Mouse (Mus musculus): ENCODE measurements at regions not wholly inside any gene's neighbourhood (a gene's known extent, or its start where the extent isn't known, plus 50 kb on each side); places are given as distances from the start of the nearest gene placed in this dataset.

- WGBS = 87% methylated on average over 6 of the region's 6 CpGs
- ATAC-seq (ENCODE audit: extremely low read depth, insufficient number of reproducible peaks, low FRiP score, low TSS enrichment) = no peak
- Histone ChIP-seq H3K4me2 (no peak overlapping the region), H3K27me3 (replicated peaks) (no peaks in the 10 kb centered on the region), H3K4me3 (no peak overlapping the region), H3K9me3 (no peaks in the 10 kb centered on the region), H3K9ac (no peak overlapping the region), H3K4me1 (no peaks in the 10 kb centered on the region), H3K27ac (replicated peaks) (no peak overlapping the region), H3K36me3 (no peaks in the 10 kb centered on the region)
Measured at GRCm38 (mm10) chr8:107672691-107673090, 84.4 kb upstream of the Psmd7 start.

- Histone ChIP-seq H3K4me3 (no peak overlapping the region), H3K4me1 (no peaks in the 10 kb centered on the region), H3K4me2 (no peak overlapping the region), H3K9me3 (no peaks in the 10 kb centered on the region), H3K36me3 (no peaks in the 10 kb centered on the region), H3K27ac (replicated peaks) (no peak overlapping the region), H3K27me3 (replicated peaks) (no peaks in the 10 kb centered on the region), H3K9ac (no peak overlapping the region)
- no peak for ATAC-seq (ENCODE audit: extremely low read depth, insufficient number of reproducible peaks, low FRiP score, low TSS enrichment)
- WGBS = 83% methylated on average over 11 of the region's 11 CpGs
Measured at GRCm38 (mm10) chr8:107682066-107682465, 93.8 kb upstream of the Psmd7 start.

GRCm38 (mm10) chr8:107684721-107685691 lies 96.7 kb upstream of the Psmd7 start:
- WGBS = 55% methylated on average over 29 of the region's 29 CpGs
- Histone ChIP-seq H3K4me1 (no peaks in the 10 kb centered on the region), H3K4me3 (no peak overlapping the region)

GRCm38 (mm10) chr8:107686936-107687335 lies 98.7 kb upstream of the Psmd7 start:
- Histone ChIP-seq H3K27me3 (replicated peaks) (no peaks in the 10 kb centered on the region), H3K36me3 (no peaks in the 10 kb centered on the region), H3K27ac (replicated peaks) (no peak overlapping the region), H3K4me3 (no peak overlapping the region), H3K4me2 (no peak overlapping the region), H3K9ac (no peak overlapping the region), H3K9me3 (0 out of 2 replicates have a peak, but pooled peaks cover 3% of the 10 kb centered on the region), H3K4me1 (no peaks in the 10 kb centered on the region)
- ATAC-seq (ENCODE audit: extremely low read depth, insufficient number of reproducible peaks, low FRiP score, low TSS enrichment) = no peak
- 52% methylated on average over 5 of the region's 5 CpGs for WGBS

More at GRCm38 (mm10) chr8:107684721-107685691, 96.7 kb upstream of the Psmd7 start:
- H3K9ac ChIP-seq = no peak overlapping the region
- no peaks in the 10 kb centered on the region for H3K36me3 ChIP-seq
- 0 out of 2 replicates have a peak, but pooled peaks cover 3% of the 10 kb centered on the region for H3K9me3 ChIP-seq
- H3K4me2 ChIP-seq = peak overlapping the region; percentile 39
- ATAC-seq (ENCODE audit: extremely low read depth, insufficient number of reproducible peaks, low FRiP score, low TSS enrichment) = no peak
- H3K27ac ChIP-seq (replicated peaks) = no peak overlapping the region
- H3K27me3 ChIP-seq (replicated peaks) = no peaks in the 10 kb centered on the region

- 0 out of 2 replicates have a peak, but pooled peaks cover 3% of the 10 kb centered on the region for H3K9me3 ChIP-seq
- 84% methylated on average over 9 of the region's 9 CpGs for WGBS
- no peaks in the 10 kb centered on the region for H3K4me1 ChIP-seq
- H3K4me2 ChIP-seq = no peak overlapping the region
- no peak overlapping the region for H3K9ac ChIP-seq
- no peak overlapping the region for H3K4me3 ChIP-seq
- H3K27me3 ChIP-seq (replicated peaks) = no peaks in the 10 kb centered on the region
- ATAC-seq (ENCODE audit: extremely low read depth, insufficient number of reproducible peaks, low FRiP score, low TSS enrichment) = no peak
- no peaks in the 10 kb centered on the region for H3K36me3 ChIP-seq
- no peak overlapping the region for H3K27ac ChIP-seq (replicated peaks)
Measured at GRCm38 (mm10) chr8:107687529-107687928, 99.3 kb upstream of the Psmd7 start.

GRCm38 (mm10) chr8:107689020-107689419 lies 100.8 kb upstream of the Psmd7 start:
- no peak overlapping the region for H3K9ac ChIP-seq
- no peak overlapping the region for H3K27ac ChIP-seq (replicated peaks)
- H3K9me3 ChIP-seq = 0 out of 2 replicates have a peak, but pooled peaks cover 3% of the 10 kb centered on the region
- H3K4me1 ChIP-seq = no peaks in the 10 kb centered on the region
- H3K4me3 ChIP-seq = no peak overlapping the region
- no peaks in the 10 kb centered on the region for H3K27me3 ChIP-seq (replicated peaks)
- WGBS = 83% methylated on average over 10 of the region's 10 CpGs
- no peaks in the 10 kb centered on the region for H3K36me3 ChIP-seq
- ATAC-seq (ENCODE audit: extremely low read depth, insufficient number of reproducible peaks, low FRiP score, low TSS enrichment) = no peak
- H3K4me2 ChIP-seq = no peak overlapping the region

- no peaks in the 10 kb centered on the region for H3K4me1 ChIP-seq
- no peak overlapping the region for H3K4me3 ChIP-seq
- H3K36me3 ChIP-seq = no peaks in the 10 kb centered on the region
- 88% methylated on average over 4 of the region's 4 CpGs for WGBS
- H3K27me3 ChIP-seq (replicated peaks) = no peaks in the 10 kb centered on the region
- ATAC-seq (ENCODE audit: extremely low read depth, insufficient number of reproducible peaks, low FRiP score, low TSS enrichment) = no peak
- 0 out of 2 replicates have a peak, but pooled peaks cover 3% of the 10 kb centered on the region for H3K9me3 ChIP-seq
- no peak overlapping the region for H3K4me2 ChIP-seq
- no peak overlapping the region for H3K27ac ChIP-seq (replicated peaks)
- no peak overlapping the region for H3K9ac ChIP-seq
Measured at GRCm38 (mm10) chr8:107691251-107691650, 103.0 kb upstream of the Psmd7 start.

- H3K27ac ChIP-seq (replicated peaks) = no peak overlapping the region
- no peak overlapping the region for H3K4me3 ChIP-seq
- no peaks in the 10 kb centered on the region for H3K36me3 ChIP-seq
- no peak overlapping the region for H3K4me2 ChIP-seq
- no peaks in the 10 kb centered on the region for H3K27me3 ChIP-seq (replicated peaks)
- ATAC-seq (ENCODE audit: extremely low read depth, insufficient number of reproducible peaks, low FRiP score, low TSS enrichment) = no peak
- WGBS = 76% methylated on average over 20 of the region's 20 CpGs
- no peak overlapping the region for H3K9ac ChIP-seq
- H3K4me1 ChIP-seq = peaks cover 10% of the 10 kb centered on the region
- no peaks in the 10 kb centered on the region for H3K9me3 ChIP-seq
Measured at GRCm38 (mm10) chr8:107696384-107697346, 108.4 kb upstream of the Psmd7 start.

GRCm38 (mm10) chr8:107699307-107699706 lies 111.0 kb upstream of the Psmd7 start:
- no peaks in the 10 kb centered on the region for H3K36me3 ChIP-seq
- WGBS = 29% methylated on average over 7 of the region's 7 CpGs

GRCm38 (mm10) chr8:107699759-107700158 lies 111.5 kb upstream of the Psmd7 start:
- H3K9ac ChIP-seq = no peak overlapping the region
- no peaks in the 10 kb centered on the region for H3K36me3 ChIP-seq
- 74% methylated on average over 3 of the region's 3 CpGs for WGBS
- no peaks in the 10 kb centered on the region for H3K9me3 ChIP-seq
- no peak for ATAC-seq (ENCODE audit: extremely low read depth, insufficient number of reproducible peaks, low FRiP score, low TSS enrichment)
- H3K4me1 ChIP-seq = peaks cover 10% of the 10 kb centered on the region
- no peaks in the 10 kb centered on the region for H3K27me3 ChIP-seq (replicated peaks)
- H3K27ac ChIP-seq (replicated peaks) = no peak overlapping the region
- no peak overlapping the region for H3K4me2 ChIP-seq
- no peak overlapping the region for H3K4me3 ChIP-seq

More at GRCm38 (mm10) chr8:107699307-107699706, 111.0 kb upstream of the Psmd7 start:
- peaks cover 10% of the 10 kb centered on the region for H3K4me1 ChIP-seq
- H3K4me2 ChIP-seq = no peak overlapping the region
- no peaks in the 10 kb centered on the region for H3K27me3 ChIP-seq (replicated peaks)
- H3K9me3 ChIP-seq = no peaks in the 10 kb centered on the region
- H3K9ac ChIP-seq = no peak overlapping the region
- H3K27ac ChIP-seq (replicated peaks) = no peak overlapping the region
- ATAC-seq (ENCODE audit: extremely low read depth, insufficient number of reproducible peaks, low FRiP score, low TSS enrichment) = no peak
- H3K4me3 ChIP-seq = no peak overlapping the region

GRCm38 (mm10) chr8:107715901-107716300 lies 127.6 kb upstream of the Psmd7 start:
- no peaks in the 10 kb centered on the region for H3K9me3 ChIP-seq
- H3K9ac ChIP-seq = no peak overlapping the region
- no peak for ATAC-seq (ENCODE audit: extremely low read depth, insufficient number of reproducible peaks, low FRiP score, low TSS enrichment)
- no peak overlapping the region for H3K4me2 ChIP-seq
- no peaks in the 10 kb centered on the region for H3K4me1 ChIP-seq
- no peak overlapping the region for H3K4me3 ChIP-seq
- WGBS = 77% methylated on average over 10 of the region's 10 CpGs
- H3K36me3 ChIP-seq = no peaks in the 10 kb centered on the region
- H3K27me3 ChIP-seq (replicated peaks) = no peaks in the 10 kb centered on the region
- no peak overlapping the region for H3K27ac ChIP-seq (replicated peaks)
